In genomic region chr2:126916236-126916635, GRCm38 (mm10) we compare ENCODE assay signal across 16 mouse cellular contexts.
"Had no signal": no experiment of that assay in that cellular context is flagged by ENCODE, and none has a peak within 500 bp of the region (broad histone marks: within the 10 kb centered on the region; RNA-seq: fewer than 3 reads in every experiment).

No protein-coding gene starts in this region.

- H3K27me3 ChIP-seq: lung, embryonic 15.5 days; megakaryocyte, embryonic 14.5 days; midbrain, embryonic 13.5 days; midbrain, embryonic 15.5 days; neural tube, embryonic 12.5 days had no signal

- DNase-seq: lung, adult 18-20 months; lung, postnatal 14 days; lung, postnatal 36 days; right cerebral cortex, postnatal 14 days; spleen, adult 18-20 months; thymus, adult 18-20 months; thymus, postnatal 14 days; thymus, postnatal 36 days had no signal

- H3K4me2 ChIP-seq: lung, embryonic 15.5 days; midbrain, embryonic 11.5 days; midbrain, embryonic 13.5 days; midbrain, embryonic 15.5 days; neural tube, embryonic 12.5 days had no signal

- H3K4me1 ChIP-seq: lung, embryonic 15.5 days; megakaryocyte, embryonic 14.5 days; midbrain, embryonic 13.5 days; midbrain, embryonic 15.5 days; neural tube, embryonic 12.5 days had no signal

- H3K9me3 ChIP-seq: lung, embryonic 15.5 days; megakaryocyte, embryonic 14.5 days; midbrain, embryonic 13.5 days; midbrain, embryonic 15.5 days; neural tube, embryonic 12.5 days had no signal

- H3K27ac ChIP-seq: lung, embryonic 15.5 days; macrophage; midbrain, embryonic 13.5 days; midbrain, embryonic 15.5 days; neural tube, embryonic 12.5 days had no signal

- H3K9ac ChIP-seq: lung, embryonic 15.5 days; midbrain, embryonic 13.5 days; midbrain, embryonic 15.5 days; neural tube, embryonic 12.5 days had no signal

- H3K4me3 ChIP-seq: lung, embryonic 15.5 days; megakaryocyte, embryonic 14.5 days; midbrain, embryonic 13.5 days; midbrain, embryonic 15.5 days; neural tube, embryonic 12.5 days had no signal

- ATAC-seq: lung, postnatal 0 days; midbrain, embryonic 13.5 days; midbrain, embryonic 15.5 days had no signal
